Mouse (Mus musculus): ENCODE measurements around the gene Anapc15.
A peak's percentile ranks its signal among the peaks of the same experiment; 100 is the strongest.
"Not testable (repeated sequence)": the region's sequence is repeated elsewhere in the genome, so short reads cannot be mapped to it uniquely, and the experiment has no call there.

Anapc15 gene

DNA sequence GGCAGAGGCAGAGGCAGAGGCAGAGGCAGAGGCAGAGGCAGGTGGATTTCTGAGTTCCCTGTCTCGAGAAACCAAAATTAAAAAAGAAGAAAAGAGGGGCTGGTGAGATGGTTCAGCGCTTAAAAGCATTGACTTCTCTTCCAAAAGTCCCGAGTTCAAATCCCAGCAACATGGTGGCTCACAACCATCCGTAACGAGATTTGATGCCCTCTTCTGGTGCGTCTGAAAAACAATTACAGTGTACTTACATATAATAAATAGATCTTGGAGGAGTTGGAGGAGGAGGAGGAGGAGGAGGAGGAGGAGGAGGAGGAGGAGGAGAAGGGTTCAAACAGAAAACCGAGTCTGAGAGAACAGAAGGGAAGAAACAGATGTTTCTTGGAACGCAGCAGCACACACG, 32.2 kb downstream of the Anapc15 start:
- no peak for DNase-seq (ENCODE audit: extremely low read depth, insufficient read length, low spot score)

DNA sequence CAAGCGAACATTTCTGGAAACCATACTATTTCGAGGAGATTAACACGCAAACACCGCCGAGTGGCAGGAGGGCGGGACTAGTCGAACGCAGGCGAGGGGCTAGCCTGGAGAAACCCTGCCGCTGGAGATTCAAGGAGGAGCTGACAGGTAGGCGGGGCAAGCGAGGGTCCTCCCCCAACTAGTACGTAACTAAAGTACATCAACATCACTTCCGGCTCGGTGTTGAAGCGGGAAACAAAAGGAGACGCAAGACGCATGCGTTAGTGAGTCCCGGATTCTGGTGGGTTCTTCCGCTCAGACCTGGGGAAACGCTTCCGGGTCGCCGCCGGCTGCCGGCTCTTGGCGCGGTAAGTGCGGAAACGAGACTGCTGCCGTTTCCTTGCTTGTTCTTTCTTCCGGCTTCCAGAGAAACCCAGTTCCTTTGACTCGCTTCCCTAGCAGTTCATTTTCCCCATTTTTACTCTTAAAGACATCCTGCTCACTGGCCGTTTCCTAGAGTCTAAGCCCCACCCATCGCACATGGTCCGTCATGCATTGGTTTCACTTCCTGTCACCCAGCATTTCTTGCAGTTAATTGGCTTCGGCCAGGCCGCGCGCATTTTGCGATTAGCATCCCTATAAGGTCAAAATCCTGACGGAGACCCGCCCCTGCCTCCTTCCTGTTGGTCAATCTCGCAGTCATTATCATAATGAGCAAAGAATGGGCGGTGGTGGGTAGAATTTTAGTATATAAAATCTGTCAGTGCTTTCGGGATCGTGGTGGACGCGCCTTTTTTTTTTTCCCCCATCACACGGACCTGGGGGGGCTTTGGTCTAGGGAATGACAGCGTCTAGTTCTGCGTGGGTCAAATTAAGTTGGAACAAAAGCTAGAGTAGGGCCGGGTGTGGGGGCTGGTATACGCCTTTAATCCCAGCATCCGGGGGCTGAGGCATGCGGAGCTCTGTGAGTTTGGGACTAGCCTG, 32.9 kb downstream of the Anapc15 start:
- peak; percentile 95 for DNase-seq (ENCODE audit: extremely low read depth, insufficient read length, low spot score)

DNA sequence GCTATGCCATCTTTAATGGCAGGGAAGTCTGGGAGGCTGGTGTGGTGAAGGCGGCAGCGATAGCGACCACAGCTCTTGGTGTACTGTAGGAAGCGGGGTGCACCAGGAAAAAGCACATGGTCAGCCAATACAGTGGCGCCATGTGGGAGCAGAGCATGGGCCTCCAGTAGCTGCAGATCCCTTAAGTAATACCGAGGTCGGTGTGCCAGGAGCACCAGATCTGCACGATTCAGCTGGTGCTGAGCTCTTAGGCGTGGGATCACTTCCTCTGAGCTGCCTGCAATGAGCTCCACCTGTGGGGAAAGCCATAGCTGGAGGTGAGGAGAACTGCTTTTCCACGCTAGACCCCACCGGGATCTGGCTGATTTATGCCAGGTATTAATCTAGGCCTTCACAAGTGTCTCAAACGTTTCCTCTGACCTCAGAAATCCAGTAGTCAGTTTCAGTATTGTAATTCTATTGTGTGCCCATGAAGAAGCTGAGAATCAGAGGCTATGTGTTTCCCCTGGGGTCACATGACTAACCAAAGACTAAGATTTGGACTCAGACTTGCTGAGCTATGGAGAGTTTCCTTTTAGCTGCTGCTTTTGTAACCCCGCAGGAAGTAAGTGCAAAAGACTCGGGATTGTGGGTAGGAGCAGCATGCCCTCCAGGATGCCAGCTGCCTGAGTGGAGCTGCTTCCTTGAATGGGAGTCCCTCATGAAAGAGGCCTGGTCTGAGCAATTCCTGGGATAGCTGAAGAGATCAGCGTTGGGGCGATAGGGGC, 37.0 kb downstream of the Anapc15 start:
- DNase-seq (ENCODE audit: extremely low read depth, insufficient read length, low spot score) = no peak

DNA sequence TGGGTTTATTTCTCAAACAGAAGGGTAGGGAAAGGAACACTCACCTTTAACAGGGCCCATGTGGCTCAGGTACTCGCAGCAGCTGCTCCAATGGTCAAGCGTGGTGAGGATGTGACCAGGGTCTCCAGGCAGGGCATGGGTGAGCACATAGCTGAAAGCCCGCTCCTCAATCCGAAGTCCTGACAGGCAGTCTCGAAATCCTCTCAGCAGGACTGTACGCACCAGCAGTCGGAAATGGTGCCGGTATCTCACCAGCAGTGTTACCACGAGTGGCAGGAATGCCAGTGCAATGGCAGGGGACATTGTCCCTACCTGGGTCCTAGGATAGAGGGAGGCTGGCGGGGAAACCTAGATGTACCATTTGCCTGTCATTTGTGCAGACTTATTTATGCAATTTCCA, 38.5 kb downstream of the Anapc15 start:
- no peak for DNase-seq (ENCODE audit: extremely low read depth, insufficient read length, low spot score)

DNA sequence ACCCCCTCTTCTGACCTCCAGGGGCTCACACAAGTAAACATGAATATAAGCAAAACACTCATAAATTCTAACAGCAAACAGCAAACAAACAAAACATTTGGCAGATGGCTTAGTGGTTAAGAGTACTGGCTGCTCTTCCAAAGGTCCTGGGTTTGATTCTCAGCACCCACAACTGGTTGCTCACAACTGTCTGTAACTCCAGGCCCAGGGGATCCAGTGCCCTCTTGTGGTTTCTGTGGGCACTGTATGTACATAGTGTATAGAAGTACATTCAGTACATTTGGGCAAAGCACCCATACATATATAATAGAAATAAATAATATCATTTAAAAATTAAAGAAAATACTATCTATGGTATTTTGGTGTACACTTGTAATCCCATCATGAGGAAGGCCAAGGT, 39.3 kb downstream of the Anapc15 start:
- DNase-seq (ENCODE audit: extremely low read depth, insufficient read length, low spot score) = no peak

DNA sequence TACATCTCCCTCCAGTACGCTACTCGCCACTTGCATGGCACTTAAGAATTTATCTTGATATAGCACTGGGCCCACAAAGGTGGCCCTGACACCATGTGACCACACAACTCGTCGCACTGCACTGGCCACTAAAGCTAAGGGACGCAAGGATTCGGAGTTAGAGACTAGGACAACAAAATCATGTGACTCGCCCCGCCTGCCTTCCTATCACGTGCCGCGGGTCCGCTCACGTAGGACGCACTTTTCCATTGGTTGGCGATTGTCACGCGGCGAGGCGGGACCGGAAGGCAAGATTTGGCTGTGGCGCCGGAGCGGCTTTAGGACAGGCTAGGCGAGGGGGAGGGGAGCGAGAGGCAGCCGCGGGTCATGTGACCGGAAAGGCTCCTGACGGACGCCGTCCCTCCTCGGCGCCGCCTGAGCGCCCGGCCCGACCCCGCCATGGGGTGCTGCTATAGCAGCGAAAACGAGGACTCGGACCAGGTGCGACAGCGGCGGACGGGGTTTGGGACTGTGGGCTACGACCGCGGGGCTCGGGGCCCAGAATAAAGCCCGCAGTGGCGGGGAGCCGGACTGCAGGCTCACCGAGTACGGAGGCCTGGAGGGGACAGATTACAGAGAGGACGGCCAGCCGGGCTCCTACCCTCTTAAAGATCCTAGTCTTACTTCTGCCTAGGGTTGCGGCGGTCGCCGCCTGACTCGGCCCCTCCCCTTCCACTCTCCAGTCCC, 42.2 kb downstream of the Anapc15 start, which contains the start of gene Lamtor1:
TSS of gene Lamtor1 (plus strand) at position 344 of the 726 bp plus-strand sequence.
- DNase-seq (ENCODE audit: extremely low read depth, insufficient read length, low spot score) = peak; percentile 98

DNA sequence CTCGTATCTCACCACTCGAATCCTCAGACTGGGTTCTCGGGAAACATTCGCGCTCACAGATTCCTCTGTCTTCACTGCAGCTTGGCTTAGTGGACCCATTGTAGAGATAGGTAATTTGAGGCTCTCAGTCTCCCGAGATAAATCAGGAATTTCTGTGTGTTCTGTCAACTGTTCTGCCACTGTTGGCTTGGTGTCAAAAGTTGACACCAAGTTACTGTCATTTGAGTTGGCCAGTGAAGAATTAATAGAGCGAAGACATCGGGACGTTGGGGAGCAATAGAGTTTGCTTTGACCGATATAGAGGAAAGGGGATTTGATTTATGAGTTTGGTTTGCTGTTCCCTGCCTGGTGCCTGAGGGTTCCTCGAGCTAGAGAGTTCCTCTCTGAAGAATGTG, 42.8 kb downstream of the Anapc15 start, which contains the start of gene Tomt:
TSS of gene Tomt (minus strand) at position 73 of the 395 bp plus-strand sequence.
- no peak for DNase-seq (ENCODE audit: extremely low read depth, insufficient read length, low spot score)

DNA sequence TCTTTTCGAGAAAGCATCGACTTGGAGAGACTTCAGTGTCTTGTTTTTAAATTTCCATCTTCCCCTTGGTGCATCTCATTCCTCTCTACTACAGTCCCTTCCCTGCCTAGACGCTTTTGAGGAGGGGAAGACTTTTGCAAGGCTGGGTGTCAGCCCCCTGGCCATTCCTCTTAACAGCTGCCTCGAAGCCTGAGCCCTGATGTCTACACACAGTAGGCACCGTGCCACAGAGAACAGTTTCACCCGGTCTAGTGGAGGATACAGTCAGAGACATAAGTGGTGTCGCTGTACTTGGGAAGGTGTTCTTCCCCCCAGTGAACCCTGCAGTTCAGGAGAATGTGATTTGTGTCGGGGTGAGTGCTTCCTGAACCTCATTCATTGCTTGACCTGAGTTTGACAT, 43.2 kb downstream of the Anapc15 start:
- no peak for DNase-seq (ENCODE audit: extremely low read depth, insufficient read length, low spot score)

DNA sequence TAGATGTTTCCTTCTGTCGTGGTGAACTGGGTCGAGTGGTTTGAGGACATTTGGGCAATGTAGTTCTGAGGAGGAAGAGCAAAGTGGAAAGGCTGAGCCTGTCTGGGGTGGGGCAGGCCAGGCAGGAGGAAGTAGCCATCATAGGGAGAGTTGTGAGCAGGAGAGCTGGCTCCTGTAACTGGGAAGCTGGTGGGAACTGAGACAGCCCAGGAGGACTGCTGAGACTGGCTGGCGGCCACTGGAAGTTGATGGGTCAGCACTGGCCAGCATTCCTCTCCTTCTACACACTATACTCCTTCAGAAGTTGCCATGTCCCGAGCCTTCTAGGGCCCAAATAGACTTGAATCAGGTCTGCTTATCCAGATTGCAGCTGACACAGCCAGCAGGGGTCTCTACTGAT, 44.9 kb downstream of the Anapc15 start:
- DNase-seq (ENCODE audit: extremely low read depth, insufficient read length, low spot score) = no peak

DNA sequence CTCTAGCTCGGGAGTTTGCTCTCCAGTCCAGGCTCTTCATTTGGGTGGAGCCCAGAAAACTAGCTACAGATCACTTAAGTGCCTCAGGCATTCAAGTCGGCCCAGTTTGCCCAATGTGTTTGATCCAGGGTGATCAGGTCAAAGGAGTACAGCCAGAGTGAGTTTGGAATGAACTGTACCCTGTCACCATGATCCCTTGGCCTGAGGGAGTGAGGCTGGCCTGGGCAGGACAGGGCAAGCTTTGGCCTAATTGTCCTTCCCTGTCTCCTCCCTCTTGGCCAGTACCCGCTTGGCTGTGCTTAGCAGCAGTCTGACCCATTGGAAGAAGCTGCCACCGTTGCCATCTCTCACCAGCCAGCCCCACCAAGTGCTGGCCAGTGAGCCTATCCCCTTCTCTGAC, 46.6 kb downstream of the Anapc15 start:
- DNase-seq (ENCODE audit: extremely low read depth, insufficient read length, low spot score) = no peak

DNA sequence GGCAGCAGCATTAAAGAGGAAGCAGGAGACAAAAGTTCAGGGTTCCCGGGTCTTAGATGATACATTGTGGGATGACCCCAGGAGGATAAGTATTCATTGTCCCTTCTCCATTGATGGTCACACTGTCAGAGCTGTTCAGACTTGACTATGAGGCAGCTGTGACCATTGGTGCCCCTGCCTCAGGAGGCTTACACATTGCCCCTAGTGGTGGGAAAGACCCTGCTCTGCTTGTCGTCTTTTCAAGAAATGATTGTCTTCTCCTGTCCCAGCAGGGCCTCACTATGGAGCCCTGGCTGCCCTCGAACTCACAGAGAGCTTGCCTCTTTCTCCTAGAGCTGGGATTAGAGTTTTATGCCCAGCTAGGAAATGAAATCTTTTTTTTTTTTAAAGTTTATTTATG, 48.5 kb downstream of the Anapc15 start:
- DNase-seq (ENCODE audit: extremely low read depth, insufficient read length, low spot score) = no peak

DNA sequence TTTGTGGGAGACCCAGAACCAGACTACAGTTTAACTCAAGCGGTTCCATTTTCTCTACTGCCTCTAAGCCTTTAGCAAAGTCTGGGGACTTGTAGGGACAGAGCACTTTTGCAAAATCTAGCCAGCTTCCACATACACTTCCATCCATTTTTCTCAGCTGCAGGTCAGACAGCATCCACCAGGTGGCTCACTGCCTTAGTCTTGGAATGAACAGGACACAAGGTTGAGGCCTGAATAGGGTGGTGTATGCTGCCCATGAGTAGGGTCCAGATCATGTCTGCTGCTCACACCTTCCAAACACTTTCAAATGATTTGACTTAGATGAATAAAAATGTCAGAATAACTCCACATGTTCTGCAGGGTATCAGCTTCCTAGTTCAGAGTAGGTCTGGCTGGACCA, 54.6 kb downstream of the Anapc15 start:
- DNase-seq (ENCODE audit: extremely low read depth, insufficient read length, low spot score) = no peak

DNA sequence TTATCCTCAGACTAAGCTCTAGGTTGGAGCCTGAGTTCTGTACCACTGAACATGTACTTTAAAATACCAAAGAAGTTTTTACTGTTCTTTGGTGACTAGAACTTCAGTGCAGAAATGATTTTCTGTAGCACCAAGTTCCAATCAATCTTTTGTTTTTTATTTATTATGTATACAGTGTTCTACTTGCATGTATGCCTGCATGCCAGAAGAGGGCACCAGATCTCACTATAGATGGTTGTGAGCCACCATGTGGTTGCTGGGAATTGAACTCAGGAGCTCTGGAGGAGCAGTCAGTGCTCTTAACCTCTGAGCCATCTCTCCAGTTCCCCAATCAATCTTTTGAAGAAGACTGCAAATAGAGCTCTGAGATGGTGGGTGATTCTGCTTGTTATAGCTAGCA, 62.4 kb downstream of the Anapc15 start:
- not testable (repeated sequence) for DNase-seq (ENCODE audit: extremely low read depth, insufficient read length, low spot score)

DNA sequence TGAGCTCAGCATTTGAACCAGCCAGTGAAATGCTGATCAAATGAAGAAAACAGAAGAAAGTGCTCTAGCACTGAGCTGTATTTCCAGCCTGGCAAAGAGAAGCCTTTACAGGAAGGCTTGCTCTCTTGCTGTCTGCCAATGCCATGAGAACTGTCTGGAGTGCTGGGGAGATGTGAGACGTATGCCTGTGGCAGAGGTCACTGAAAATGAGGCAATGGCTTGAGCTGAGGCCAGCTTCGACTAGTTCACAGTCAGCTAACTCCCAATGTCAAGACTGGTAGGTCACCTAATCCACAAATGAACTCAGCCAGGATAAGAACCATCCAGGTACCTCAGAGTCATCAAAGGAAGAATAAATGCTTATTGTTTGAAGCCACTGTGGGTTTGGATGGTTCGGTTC, 64.6 kb downstream of the Anapc15 start:
- DNase-seq (ENCODE audit: extremely low read depth, insufficient read length, low spot score) = no peak

DNA sequence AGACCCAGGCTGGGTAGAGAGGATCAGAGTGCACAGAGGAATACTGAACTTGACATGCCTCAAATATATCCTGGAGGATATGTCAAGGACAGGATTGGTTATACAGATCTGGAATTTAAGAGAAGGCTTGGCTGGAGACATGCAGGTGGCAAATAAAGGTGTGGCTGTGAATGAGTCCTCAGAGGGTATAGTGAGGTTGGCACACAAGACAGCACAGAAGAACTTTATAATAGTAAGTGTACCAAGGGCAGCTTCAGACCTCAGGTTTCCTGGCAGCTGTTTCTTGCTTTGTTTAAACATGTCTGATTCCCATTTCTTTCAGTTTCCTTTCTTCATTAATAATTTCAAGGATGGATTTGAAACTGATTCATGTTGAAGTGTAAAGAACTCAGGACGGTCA, 69.0 kb downstream of the Anapc15 start:
- DNase-seq (ENCODE audit: extremely low read depth, insufficient read length, low spot score) = no peak

DNA sequence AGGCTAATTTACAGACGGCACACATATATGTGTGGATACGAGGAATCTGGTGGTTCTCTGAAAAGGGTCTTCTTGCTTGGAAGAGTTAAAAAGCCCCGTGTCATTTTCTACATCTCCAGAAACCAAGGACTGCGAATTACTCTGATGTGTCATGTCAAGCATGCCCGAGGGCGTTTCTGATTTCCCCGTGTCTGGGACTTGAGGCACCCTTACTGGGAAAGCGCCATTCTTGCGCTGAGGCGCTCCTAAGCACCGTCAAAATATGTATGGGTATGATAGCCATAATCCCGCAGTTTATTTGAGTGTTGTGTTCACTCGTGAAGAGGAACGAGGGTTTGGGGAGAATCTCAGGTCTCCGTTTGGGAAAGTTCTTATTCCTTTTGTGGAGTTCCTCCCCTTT, 69.8 kb downstream of the Anapc15 start:
- DNase-seq (ENCODE audit: extremely low read depth, insufficient read length, low spot score) = no peak

DNA sequence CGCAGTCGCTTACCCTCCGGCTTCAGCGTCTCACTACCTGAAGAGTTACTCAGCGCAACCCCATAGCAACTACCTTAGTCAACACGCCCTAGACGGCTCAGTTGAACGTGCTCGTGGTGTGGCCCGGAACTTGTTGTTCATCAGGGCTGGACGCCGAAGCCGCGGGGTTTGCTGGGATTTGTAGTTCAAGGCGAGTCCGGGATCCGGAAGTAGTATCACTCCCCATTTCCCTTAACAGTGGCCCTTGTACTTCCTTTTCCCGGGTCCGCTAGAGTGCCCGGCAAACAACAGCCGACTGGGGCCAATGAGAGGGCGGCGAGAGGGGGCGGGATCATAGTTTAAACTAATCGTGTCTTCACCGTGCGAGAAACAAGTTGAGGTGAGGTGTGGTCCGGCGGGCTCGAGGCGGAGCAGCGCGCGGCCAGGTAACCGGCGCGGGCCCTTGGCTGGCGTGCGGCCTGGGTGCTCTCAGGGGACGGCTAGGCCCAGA, 70.3 kb downstream of the Anapc15 start, which contains the start of the genes Lrrc51 and Numa1:
TSS of gene Lrrc51 (minus strand) at position 145 of the 490 bp plus-strand sequence.
TSS of gene Numa1 (plus strand) at position 361 of the 490 bp plus-strand sequence.
- DNase-seq (ENCODE audit: extremely low read depth, insufficient read length, low spot score) = peak; percentile 93

DNA sequence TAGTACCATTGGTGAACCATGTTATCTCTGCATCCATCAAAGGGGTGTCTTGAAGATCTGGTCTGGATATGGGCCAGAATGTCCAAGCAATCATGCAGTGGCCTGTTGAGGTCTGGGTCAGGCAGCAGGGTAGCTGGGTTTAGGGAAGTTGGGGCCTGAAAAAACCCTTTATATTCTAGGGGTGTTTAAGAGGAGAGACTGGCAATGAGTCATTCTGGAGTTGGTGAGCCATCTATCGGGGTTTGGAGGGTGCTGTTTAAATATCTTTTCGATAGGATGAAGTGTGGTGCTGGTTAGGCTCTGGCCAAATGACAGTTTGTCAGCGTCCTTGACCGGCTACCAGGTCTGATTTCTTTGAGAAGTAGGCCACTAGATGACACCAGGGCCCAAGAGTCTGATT, 72.4 kb downstream of the Anapc15 start:
- no peak for DNase-seq (ENCODE audit: extremely low read depth, insufficient read length, low spot score)

DNA sequence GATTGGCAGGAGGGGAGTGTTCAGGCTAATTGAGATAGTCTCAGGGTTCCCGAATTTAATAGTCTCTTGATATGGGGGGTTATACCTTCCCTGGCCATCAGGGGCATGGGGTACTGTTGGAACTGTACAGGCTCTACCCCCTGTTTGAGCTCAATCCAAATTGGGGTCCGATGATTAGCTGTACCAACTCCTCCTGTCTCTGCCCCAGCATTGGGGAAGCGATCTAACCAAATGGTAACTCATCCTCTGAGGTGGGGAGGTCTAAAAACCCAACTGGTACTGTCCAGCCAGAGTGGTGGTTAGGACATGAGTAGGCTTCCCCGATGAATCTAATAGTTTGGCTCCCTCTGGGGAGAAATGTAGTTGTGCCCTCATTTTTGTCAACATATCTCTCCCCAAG, 73.5 kb downstream of the Anapc15 start:
- no peak for DNase-seq (ENCODE audit: extremely low read depth, insufficient read length, low spot score)

DNA sequence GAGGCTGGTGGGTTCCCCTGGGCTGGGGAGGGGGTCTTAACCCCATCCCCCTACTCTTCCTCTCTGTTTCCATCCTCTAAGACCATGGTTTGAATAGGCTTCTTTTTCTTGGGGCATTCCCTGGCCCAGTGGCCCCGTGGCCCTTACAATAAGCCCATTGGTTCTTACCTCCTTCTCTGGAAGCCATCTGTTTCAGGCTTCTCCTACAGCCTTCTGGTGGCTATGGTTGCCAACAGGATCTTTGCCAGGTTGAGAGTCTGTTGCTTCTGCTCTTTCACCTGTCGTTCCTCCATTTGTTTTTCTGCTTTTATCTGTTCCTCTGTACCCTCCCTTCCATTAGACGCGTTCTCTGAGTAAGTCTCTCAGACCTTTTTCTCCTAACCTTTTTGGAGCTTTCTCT, 74.1 kb downstream of the Anapc15 start:
- DNase-seq (ENCODE audit: extremely low read depth, insufficient read length, low spot score) = no peak

DNA sequence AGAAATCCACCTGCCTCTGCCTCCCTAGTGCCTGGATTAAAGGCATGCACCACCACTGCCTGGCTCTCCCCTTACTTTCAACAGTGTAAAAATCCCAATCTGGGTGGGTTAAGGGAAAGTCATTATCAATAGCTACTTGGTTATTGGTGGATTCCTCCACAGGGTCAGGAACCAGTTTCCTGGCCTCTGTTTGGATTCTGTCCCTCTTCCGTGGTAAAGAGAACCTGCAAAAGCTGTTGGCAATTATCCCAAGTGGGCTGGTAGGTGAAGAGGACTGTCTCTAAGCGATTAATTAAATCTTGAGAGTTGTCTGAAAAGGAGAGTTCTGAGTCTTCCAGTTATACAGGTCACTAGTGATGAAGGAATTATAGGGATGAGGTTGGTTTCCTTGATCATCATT, 74.8 kb downstream of the Anapc15 start:
- no peak for DNase-seq (ENCODE audit: extremely low read depth, insufficient read length, low spot score)

All from 3134 (cell line).